Mouse (Mus musculus) ES-Bruce4 (cell line): ENCODE data around the gene C3.

ENCODE experiments used
- CTCF ChIP-seq: IDR thresholded peaks from one replicate; pipeline ENCODE4 v1.8.1; 2011; ENCODE audit warnings: low read depth, low read length
- EP300 ChIP-seq: IDR thresholded peaks from 2 replicates; pipeline ENCODE4 v1.6.1; 2011; ENCODE audit warnings: low read depth, low read length; ENCODE audit not compliant: insufficient read depth
- POLR2A ChIP-seq: IDR thresholded peaks from one replicate; pipeline ENCODE4 v1.8.1; 2011; ENCODE audit warnings: low read length; ENCODE audit not compliant: insufficient read depth

GRCm38 (mm10) chr17:57228014-57228413 is at the start of gene C3:
- TF ChIP-seq POLR2A: no peak
- no peak for TF ChIP-seq EP300
- no peak for TF ChIP-seq CTCF
